Mouse (Mus musculus) cerebellum, adult (tissue): ENCODE data around the gene Wsb2.
A peak's percentile ranks its signal among the peaks of the same experiment; 100 is the strongest.
"Not testable (repeated sequence)": the region's sequence is repeated elsewhere in the genome, so short reads cannot be mapped to it uniquely, and the experiment has no call there.

Source experiments
- ATAC-seq: cut with Nextera tagmentation; 2 replicates; pipeline ENCODE4 v1.9.2; 2017; ENCODE audit warnings: mild to moderate bottlenecking, moderate library complexity, mixed read lengths; ENCODE audit not compliant: insufficient number of reproducible peaks, low FRiP score, low TSS enrichment

The Wsb2 gene

GRCm38 (mm10) chr5:117355648-117356303 is 1.3 kb upstream of the Wsb2 start:
- no peak for ATAC-seq

GRCm38 (mm10) chr5:117356365-117357128 is 557 bp upstream of the Wsb2 start:
- ATAC-seq, result 0 out of 2 replicates have a peak, but pooled peaks have one; percentile 8

- ATAC-seq, result peak; percentile 27; the same call in 1 of the 2 replicates
These were observed 559 bp downstream of the Wsb2 start for GRCm38 (mm10) chr5:117357478-117358247.

- ATAC-seq, result no peak
These were observed 1.1 kb downstream of the Wsb2 start for GRCm38 (mm10) chr5:117358248-117358630.

GRCm38 (mm10) chr5:117358725-117359124 is 1.6 kb downstream of the Wsb2 start:
- no peak for ATAC-seq

- no peak for ATAC-seq
These were observed 2.6 kb downstream of the Wsb2 start for GRCm38 (mm10) chr5:117359497-117360227.

- ATAC-seq, result no peak
These were observed 3.1 kb downstream of the Wsb2 start for GRCm38 (mm10) chr5:117360228-117360515.

DNA sequence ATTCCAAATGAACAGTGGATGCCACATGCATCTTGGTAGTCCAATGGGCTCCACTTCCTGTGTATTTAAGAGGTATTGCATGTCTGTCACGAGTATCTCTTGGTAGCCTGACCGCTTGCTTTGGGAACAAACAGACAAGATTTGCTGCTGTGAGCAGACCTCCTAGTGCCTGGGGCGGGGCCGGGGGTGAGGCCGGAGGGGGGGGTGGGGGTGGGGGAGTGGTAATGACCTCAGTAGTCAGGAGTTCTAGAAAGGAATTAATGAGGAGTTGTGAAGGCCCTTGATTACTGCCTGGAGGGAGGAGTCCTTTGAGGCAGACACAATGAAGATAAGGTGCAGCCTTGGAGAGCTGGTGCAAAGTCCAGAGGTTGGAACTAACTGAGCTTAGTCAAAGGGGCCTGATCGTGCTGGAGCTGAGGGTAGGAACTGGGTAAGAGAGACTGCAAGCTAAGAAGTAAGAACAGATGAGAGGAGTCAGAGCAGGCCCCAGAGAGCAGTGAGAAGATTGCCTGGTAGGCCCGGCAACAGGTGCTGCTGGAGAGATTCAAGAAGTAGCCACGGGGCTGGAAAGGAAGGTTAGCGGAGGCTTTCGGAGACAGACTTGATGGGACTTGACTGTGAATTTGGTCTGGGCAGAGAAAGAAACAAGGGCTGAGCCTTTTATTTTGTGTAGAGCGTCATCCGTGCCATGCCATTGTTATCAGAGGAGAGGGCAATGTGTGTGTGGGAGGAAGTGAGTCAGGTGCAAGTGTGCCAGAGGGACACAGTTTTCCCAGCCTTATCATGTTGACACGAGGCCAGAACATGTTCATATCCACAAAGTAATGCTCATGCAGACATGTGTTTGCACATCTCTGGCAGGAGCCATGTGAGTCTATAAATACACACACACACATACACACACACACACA is 3.8 kb downstream of the Wsb2 start:
- no peak for ATAC-seq

DNA sequence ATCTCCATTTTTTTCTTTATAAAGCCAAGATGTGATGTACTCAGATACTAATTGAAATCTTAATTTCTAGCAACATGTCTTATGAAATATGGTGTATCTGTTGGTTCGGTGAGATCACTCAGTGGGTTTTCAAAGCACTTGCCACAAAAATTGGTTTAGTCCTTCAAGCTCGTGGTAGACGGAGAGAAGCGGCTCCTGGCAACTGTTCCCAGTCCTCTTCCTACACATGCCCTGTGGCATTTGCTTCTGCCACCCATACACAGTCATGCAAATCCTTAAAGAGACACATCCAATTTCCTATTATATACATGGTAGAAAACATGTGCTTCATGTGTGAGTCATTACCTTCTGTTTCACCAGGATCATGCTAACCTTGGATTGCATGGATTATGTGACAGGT is 4.5 kb downstream of the Wsb2 start:
- no peak for ATAC-seq

- no peak for ATAC-seq
These were observed 6.1 kb downstream of the Wsb2 start for GRCm38 (mm10) chr5:117363066-117363782.

- no peak for ATAC-seq
These were observed 7.7 kb downstream of the Wsb2 start for GRCm38 (mm10) chr5:117364821-117365220.

DNA sequence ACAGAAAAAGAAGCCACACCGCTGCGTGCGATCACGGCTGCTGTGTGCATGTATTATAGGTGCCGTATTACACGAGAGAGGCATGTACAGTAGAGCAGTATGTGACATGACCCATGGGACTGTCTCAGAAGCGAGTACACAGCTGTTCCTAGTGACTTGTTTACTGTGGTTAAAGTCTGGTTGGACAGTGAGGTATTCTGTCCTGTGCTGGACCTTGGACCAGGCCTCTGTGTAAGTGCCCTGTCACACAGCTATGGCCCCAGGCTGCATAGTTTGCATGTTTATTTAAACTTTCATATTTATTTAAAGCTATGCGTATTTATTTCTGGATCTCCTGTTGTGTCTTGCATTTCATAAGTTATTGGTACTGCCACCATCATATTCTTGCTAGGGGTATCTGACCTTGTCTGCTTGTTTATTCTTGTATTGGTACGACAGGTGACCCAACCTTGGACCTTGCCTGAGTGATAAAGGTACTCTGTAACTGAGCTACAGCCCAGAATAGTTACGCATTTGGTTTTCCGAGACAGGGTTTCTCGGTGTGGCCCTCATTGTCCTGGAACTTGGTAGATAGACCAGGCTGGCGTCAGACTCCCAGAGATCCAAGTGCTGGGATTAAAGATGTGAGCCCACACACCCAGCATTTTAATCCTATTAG is 8.9 kb downstream of the Wsb2 start:
- ATAC-seq, result no peak

DNA sequence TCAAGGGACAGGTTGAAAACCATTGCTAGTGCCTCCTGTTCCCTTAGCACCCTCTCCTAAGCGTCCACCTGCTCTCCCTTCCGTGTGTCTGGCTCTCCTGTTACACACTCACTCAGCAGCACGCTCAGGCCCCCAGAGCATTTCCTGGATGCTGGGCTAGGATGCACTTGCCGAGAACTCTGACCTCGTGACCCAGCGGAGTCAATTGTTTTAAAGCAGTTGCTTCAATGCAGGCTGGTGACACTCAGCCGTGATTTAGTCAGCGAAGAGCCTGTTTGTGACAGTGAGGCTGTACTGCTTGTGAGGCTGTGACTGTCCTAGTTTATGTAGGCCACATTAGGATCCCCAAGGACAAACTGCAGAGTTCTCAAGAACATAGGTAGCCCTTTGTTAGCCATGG is 10.1 kb downstream of the Wsb2 start:
- ATAC-seq, result no peak

DNA sequence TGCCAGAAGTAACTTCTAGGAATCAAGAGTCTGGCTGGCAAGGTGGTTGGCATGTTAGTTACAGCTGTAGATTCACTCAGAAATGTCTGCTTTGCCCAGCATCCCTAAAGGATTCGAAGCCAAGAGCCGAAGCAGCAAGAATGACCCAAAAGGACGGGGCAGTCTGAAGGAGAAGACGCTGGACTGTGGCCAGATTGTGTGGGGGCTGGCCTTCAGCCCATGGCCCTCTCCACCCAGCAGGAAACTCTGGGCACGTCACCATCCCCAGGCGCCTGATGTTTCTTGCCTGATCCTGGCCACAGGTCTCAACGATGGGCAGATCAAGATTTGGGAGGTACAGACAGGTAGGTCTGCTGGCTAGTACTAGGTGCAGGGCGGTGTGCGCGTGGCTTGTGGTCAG is 13.5 kb downstream of the Wsb2 start:
- ATAC-seq, result no peak

DNA sequence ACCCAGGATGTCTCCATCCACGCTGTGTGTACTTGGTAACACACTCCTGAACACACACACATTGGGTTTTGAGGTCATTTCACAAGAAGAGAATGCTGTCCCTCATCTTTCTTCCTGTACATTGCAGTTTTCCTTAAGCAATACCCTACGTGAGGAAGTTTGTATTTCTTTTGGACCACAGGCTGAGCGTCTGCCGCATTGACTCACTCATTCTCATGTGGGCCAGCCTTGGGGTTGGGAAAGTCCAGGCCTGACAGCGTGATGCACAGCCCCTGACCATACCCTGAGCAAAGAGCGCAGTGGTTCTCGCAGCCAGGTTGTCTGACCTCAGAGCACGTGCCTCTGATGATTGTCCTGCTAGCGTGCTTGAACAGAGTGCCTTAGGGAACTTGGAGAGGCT is 16.3 kb downstream of the Wsb2 start:
- ATAC-seq, result no peak

- ATAC-seq, result no peak
These were observed 17.4 kb downstream of the Wsb2 start for GRCm38 (mm10) chr5:117374372-117375049.

DNA sequence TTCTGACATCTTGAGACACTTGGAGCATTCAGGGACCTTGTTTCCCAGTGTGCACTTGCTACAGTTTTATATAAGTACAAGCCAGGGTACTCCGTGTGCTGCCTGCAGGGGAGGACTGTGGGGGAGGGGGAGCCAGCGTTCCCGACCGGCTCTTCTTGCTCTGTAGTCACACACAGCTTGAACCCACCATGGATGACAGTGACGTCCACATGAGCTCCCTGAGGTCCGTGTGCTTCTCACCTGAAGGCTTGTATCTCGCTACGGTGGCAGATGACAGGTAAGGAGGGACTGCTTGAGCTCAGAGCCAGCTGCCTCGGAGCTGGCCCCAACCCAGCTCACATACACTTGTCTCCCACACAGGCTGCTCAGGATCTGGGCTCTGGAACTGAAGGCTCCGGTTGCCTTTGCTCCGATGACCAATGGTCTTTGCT is 19.2 kb downstream of the Wsb2 start:
- no peak for ATAC-seq

DNA sequence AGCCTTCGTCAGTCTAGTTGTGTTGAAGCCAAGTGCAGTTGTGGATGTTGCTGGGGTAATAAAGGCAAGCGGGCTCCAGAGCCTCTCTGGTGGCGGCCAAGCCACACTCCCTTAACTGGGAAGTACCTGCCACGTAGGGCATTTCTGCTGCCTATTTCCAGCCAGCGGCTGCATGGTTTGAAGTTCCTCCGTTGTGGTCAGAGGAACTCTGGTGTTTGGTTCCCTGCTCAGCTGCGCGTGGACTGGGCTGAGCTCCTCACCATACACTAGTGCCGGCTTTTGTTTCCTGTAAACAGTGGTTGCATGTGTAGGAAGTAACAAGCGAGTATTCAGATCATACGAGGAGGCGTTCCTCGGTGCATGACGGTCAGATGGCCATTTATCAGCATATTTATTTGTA is 20.6 kb downstream of the Wsb2 start:
- not testable (repeated sequence) for ATAC-seq
